Mouse (Mus musculus) stomach, postnatal 0 days (tissue): ENCODE measurements around the gene Lbp.

Experiments
- CTCF ChIP-seq: IDR thresholded peaks from 2 replicates; pipeline ENCODE4 v1.5.1; 2016; ENCODE audit warnings: antibody characterized with exemption, low read depth, mild to moderate bottlenecking, moderate library complexity
- EP300 ChIP-seq: optimal IDR thresholded peaks from 2 replicates; pipeline ENCODE3; 2016; ENCODE audit warnings: antibody characterized with exemption

GRCm38 (mm10) chr2:158276451-158276850 lies 29.8 kb upstream of the Lbp start:
- TF ChIP-seq CTCF, result no peak
- no peak for TF ChIP-seq EP300
